Mouse (Mus musculus): ENCODE data around the gene Zbtb22.

Zbtb22 gene

GRCm38 (mm10) chr17:33932448-33932847 is 16.7 kb downstream of the Zbtb22 start:
- TF ChIP-seq GATA4 (IDR thresholded peaks at IDR 0.05; ENCODE audit: insufficient replicate concordance, low read length), result no peak

GRCm38 (mm10) chr17:33932970-33933369 is 17.3 kb downstream of the Zbtb22 start:
- TF ChIP-seq GATA4 (IDR thresholded peaks at IDR 0.05; ENCODE audit: insufficient replicate concordance, low read length), result no peak

- TF ChIP-seq GATA4 (IDR thresholded peaks at IDR 0.05; ENCODE audit: insufficient replicate concordance, low read length), result no peak
Observed at GRCm38 (mm10) chr17:33935422-33936055, 19.8 kb downstream of the Zbtb22 start.

GRCm38 (mm10) chr17:33936993-33937392 is 21.3 kb downstream of the Zbtb22 start:
- TF ChIP-seq GATA4 (IDR thresholded peaks at IDR 0.05; ENCODE audit: insufficient replicate concordance, low read length), result no peak

- TF ChIP-seq GATA4 (IDR thresholded peaks at IDR 0.05; ENCODE audit: insufficient replicate concordance, low read length), result no peak
Observed at GRCm38 (mm10) chr17:33938783-33939182, 23.1 kb downstream of the Zbtb22 start.

GRCm38 (mm10) chr17:33940206-33940805 is 24.6 kb downstream of the Zbtb22 start, which contains the start of the genes Pfdn6 and Wdr46:
Gene Pfdn6 (minus strand): TSS chr17:33940343.
Gene Wdr46 (plus strand): TSS chr17:33940660.
- TF ChIP-seq GATA4 (IDR thresholded peaks at IDR 0.05; ENCODE audit: insufficient replicate concordance, low read length), result peak; percentile 82; the same call in 1 of the 2 replicates

- TF ChIP-seq GATA4 (IDR thresholded peaks at IDR 0.05; ENCODE audit: insufficient replicate concordance, low read length), result no peak
Observed at GRCm38 (mm10) chr17:33940981-33941380, 25.3 kb downstream of the Zbtb22 start.

GRCm38 (mm10) chr17:33941381-33941780 is 25.7 kb downstream of the Zbtb22 start:
- TF ChIP-seq GATA4 (IDR thresholded peaks at IDR 0.05; ENCODE audit: insufficient replicate concordance, low read length), result no peak

- no peak for TF ChIP-seq GATA4 (IDR thresholded peaks at IDR 0.05; ENCODE audit: insufficient replicate concordance, low read length)
Observed at GRCm38 (mm10) chr17:33943454-33943853, 27.8 kb downstream of the Zbtb22 start.

GRCm38 (mm10) chr17:33947430-33948089 is 31.9 kb downstream of the Zbtb22 start:
- no peak for TF ChIP-seq GATA4 (IDR thresholded peaks at IDR 0.05; ENCODE audit: insufficient replicate concordance, low read length)

- TF ChIP-seq GATA4 (IDR thresholded peaks at IDR 0.05; ENCODE audit: insufficient replicate concordance, low read length), result no peak
Observed at GRCm38 (mm10) chr17:33948090-33948904, 32.6 kb downstream of the Zbtb22 start.

- TF ChIP-seq GATA4 (IDR thresholded peaks at IDR 0.05; ENCODE audit: insufficient replicate concordance, low read length), result no peak
Observed at GRCm38 (mm10) chr17:33948905-33949537, 33.3 kb downstream of the Zbtb22 start.

GRCm38 (mm10) chr17:33950131-33950625 is 34.5 kb downstream of the Zbtb22 start:
- TF ChIP-seq GATA4 (IDR thresholded peaks at IDR 0.05; ENCODE audit: insufficient replicate concordance, low read length), result no peak

GRCm38 (mm10) chr17:33951021-33951946 is 35.6 kb downstream of the Zbtb22 start, which contains the start of gene B3galt4:
Gene B3galt4 (minus strand): TSS chr17:33951488.
- no peak for TF ChIP-seq GATA4 (IDR thresholded peaks at IDR 0.05; ENCODE audit: insufficient replicate concordance, low read length)

All from liver, adult (tissue).